Mouse (Mus musculus): ENCODE measurements around the gene Tcirg1.

DNA sequence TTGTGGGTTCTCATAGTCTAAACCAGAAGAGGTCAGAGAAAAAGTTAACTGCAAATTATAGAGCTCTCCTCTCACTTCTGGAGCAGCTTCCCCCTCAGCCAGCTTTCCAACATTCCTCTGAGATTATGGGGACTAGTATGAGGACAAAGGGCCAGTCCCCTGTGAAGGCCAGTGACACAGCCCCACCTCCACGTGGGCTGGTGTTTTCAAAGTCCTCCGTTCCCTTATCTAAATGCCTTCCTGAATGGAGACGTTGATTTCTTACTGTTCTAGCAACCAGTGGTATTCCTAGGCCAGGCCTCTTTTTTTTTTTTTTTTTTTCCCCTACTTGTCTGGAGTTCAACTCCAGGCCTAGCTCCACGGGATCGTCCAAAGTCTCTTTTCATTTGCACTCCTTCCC is 56.9 kb downstream of the Tcirg1 start:
- TF ChIP-seq POLR2A (IDR thresholded peaks at IDR 0.05; ENCODE audit: insufficient read depth, low read depth, low read length) = no peak
- no peak for TF ChIP-seq CTCF (IDR thresholded peaks at IDR 0.05; ENCODE audit: insufficient read depth, low read depth, low read length)
